19 mouse cellular contexts compared by ENCODE assay signal in genomic region chr3:115681184-115681583, GRCm38 (mm10). TPM values are rescaled to one million over a fixed set of nuclear protein-coding genes. Genes with fewer than 3 reads are reported as not detected.
DNase-seq lines count a peak whose midpoint lies in the region; ATAC-seq and TF ChIP-seq lines count a peak whose summit lies in the region.
"Had no signal": no experiment of that assay in that cellular context is flagged by ENCODE, and none has a peak within 500 bp of the region (broad histone marks: within the 10 kb centered on the region; RNA-seq: fewer than 3 reads in every experiment).

No protein-coding gene starts in this region.

- peak; percentile 12 for DNase-seq in kidney, adult 9 months
- DNase-seq in kidney, adult 8-10 months: no peak
- peak; percentile 80 for DNase-seq in 416B (ENCODE audit: low read depth)
- peak; percentile 80 for DNase-seq in splenic B cell, adult 2 months (ENCODE audit: low read depth, low spot score)
- no peak for DNase-seq in cerebellum, adult 18-20 months
- DNase-seq: adrenal gland, postnatal 14 days; cerebellum, adult 2 months; cerebellum, postnatal 10 days; gastrocnemius, postnatal 14 days; heart, postnatal 10 days had no signal

- H3K27me3 ChIP-seq in splenic B cell, adult 2 months (ENCODE audit: control insufficient read depth, insufficient read depth, low read length, poor library complexity, severe bottlenecking): no peaks in the 10 kb centered on the region
- H3K27me3 ChIP-seq in intestine, embryonic 15.5 days (replicated peaks): no peaks in the 10 kb centered on the region
- H3K27me3 ChIP-seq: embryonic facial prominence, embryonic 12.5 days; Patski had no signal

- no peak overlapping the region for H3K4me3 ChIP-seq in bone marrow, adult 2 months (replicated peaks; ENCODE audit: control insufficient read depth, low read depth, low read length)
- no peak overlapping the region for H3K4me3 ChIP-seq in intestine, embryonic 15.5 days (replicated peaks)
- H3K4me3 ChIP-seq: embryonic facial prominence, embryonic 12.5 days; hindbrain, embryonic 10.5 days had no signal

- no peaks in the 10 kb centered on the region for H3K36me3 ChIP-seq in splenic B cell, adult 2 months (ENCODE audit: control insufficient read depth, insufficient read depth, low read length, poor library complexity, severe bottlenecking)
- H3K36me3 ChIP-seq in intestine, embryonic 15.5 days: no peaks in the 10 kb centered on the region
- H3K36me3 ChIP-seq: embryonic facial prominence, embryonic 12.5 days; hindbrain, embryonic 10.5 days had no signal

- no peaks in the 10 kb centered on the region for H3K9me3 ChIP-seq in intestine, embryonic 15.5 days
- H3K9me3 ChIP-seq: embryonic facial prominence, embryonic 12.5 days; hindbrain, embryonic 10.5 days had no signal

- peaks cover 8% of the 10 kb centered on the region for H3K4me1 ChIP-seq in bone marrow, adult 2 months (ENCODE audit: control insufficient read depth, insufficient read depth, low read length)
- no peaks in the 10 kb centered on the region for H3K4me1 ChIP-seq in intestine, embryonic 15.5 days (replicated peaks)
- H3K4me1 ChIP-seq: embryonic facial prominence, embryonic 12.5 days; hindbrain, embryonic 10.5 days had no signal

- WGBS in bone marrow, adult 2 months: 64% methylated on average over 1 of the region's 1 CpGs
- WGBS in intestine, embryonic 15.5 days: 81% methylated on average over 1 of the region's 1 CpGs

- TF ChIP-seq CTCF in bone marrow, adult 2 months (IDR thresholded peaks at IDR 0.05; ENCODE audit: control insufficient read depth, insufficient read depth, low read length): no peak

- ATAC-seq in intestine, embryonic 15.5 days: no peak
- ATAC-seq: activated CD4-positive, CD25-positive, alpha-beta regulatory T cell, adult 4 months; forebrain, embryonic 16.5 days; intestine, embryonic 16.5 days; Patski had no signal

- peak overlapping the region; percentile 58; the same call in 1 of the 2 replicates for H3K27ac ChIP-seq in bone marrow, adult 2 months (ENCODE audit: control insufficient read depth, insufficient read depth, low read depth, low read length, poor library complexity)
- no peak overlapping the region for H3K27ac ChIP-seq in intestine, embryonic 15.5 days
- H3K27ac ChIP-seq: embryonic facial prominence, embryonic 12.5 days; hindbrain, embryonic 10.5 days; hindbrain, embryonic 14.5 days had no signal

- no peak overlapping the region for H3K9ac ChIP-seq in intestine, embryonic 15.5 days
- H3K9ac ChIP-seq: embryonic facial prominence, embryonic 12.5 days; hindbrain, embryonic 14.5 days had no signal

- no peak for TF ChIP-seq POLR2A in bone marrow, adult 2 months (IDR thresholded peaks at IDR 0.05; ENCODE audit: borderline replicate concordance, control insufficient read depth, low read depth, low read length)

- no peak overlapping the region for H3K4me2 ChIP-seq in intestine, embryonic 15.5 days (replicated peaks)
- H3K4me2 ChIP-seq: embryonic facial prominence, embryonic 12.5 days; hindbrain, embryonic 14.5 days had no signal

RNA-seq across cellular contexts. Expression of gene S1pr1, which starts 33.7 kb away (rescaled TPM):
- 3.9 and 6.1 TPM in 2 replicates for polyA plus RNA-seq in bone marrow, adult 2 months (2011; ENCODE audit: insufficient read depth, insufficient read length, low replicate concordance, missing spikeins)
- 14.6 and 16.5 TPM in 2 replicates for polyA plus RNA-seq in intestine, embryonic 15.5 days (2015; fragmentation: Nextera tagmentation; extraction: Ambion mirVana)

Comparison
In these comparisons a context has a peak if more than half of its experiments do, and no peak if none do; other contexts are left out.
1. DNase-seq: peak in kidney, adult 9 months (single experiment), 416B (single experiment) and splenic B cell, adult 2 months (single experiment); none in kidney, adult 8-10 months (0 of 2) and cerebellum, adult 18-20 months (0 of 2).